Mouse (Mus musculus) liver, adult 2 months (tissue): ENCODE measurements at regions not wholly inside any gene's neighbourhood (a gene's known extent, or its start where the extent isn't known, plus 50 kb on each side); places are given as distances from the start of the nearest gene placed in this dataset.

ENCODE experiments used
- DNase-seq: peaks from one replicate; pipeline ENCODE4 v3.0.0-alpha.2; 2011; ENCODE audit warnings: low read depth, low spot score; ENCODE audit errors: extremely low read depth
- H3K27ac ChIP-seq: fragments of 200-500 bp; replicated peaks from 2 replicates; pipeline ENCODE4 v1.5.1; 2012; ENCODE audit warnings: low read depth, mild to moderate bottlenecking, control low read depth, inconsistent platforms, low read length; ENCODE audit not compliant: insufficient read depth
- H3K27me3 ChIP-seq: fragments of 200-500 bp; 2 replicates; pipeline ENCODE4 v1.6.1; 2012; ENCODE audit warnings: mild to moderate bottlenecking, moderate library complexity, low read length, inconsistent platforms; ENCODE audit not compliant: control insufficient read depth, insufficient read depth
- H3K36me3 ChIP-seq: fragments of 200-500 bp; 2 replicates; pipeline ENCODE4 v1.6.1; 2012; ENCODE audit warnings: low read length, inconsistent platforms; ENCODE audit not compliant: control insufficient read depth, insufficient read depth
- H3K4me1 ChIP-seq: fragments of 200-500 bp; 2 replicates; pipeline ENCODE4 v1.6.1; 2011; ENCODE audit warnings: low read length; ENCODE audit not compliant: control insufficient read depth, insufficient read depth
- H3K4me3 ChIP-seq: fragments of 200-500 bp; 2 replicates; pipeline ENCODE4 v1.5.1; 2011; ENCODE audit warnings: low read depth, mild to moderate bottlenecking, control low read depth, low read length, moderate library complexity; ENCODE audit not compliant: insufficient read depth
- H3K79me2 ChIP-seq: fragments of 200-500 bp; 2 replicates; pipeline ENCODE4 v1.6.1; 2012; ENCODE audit warnings: inconsistent platforms, mild to moderate bottlenecking, low read length, moderate library complexity; ENCODE audit not compliant: control insufficient read depth, insufficient read depth
- H3K9ac ChIP-seq: fragments of 200-500 bp; 2 replicates; pipeline ENCODE4 v1.6.1; 2012; ENCODE audit warnings: low read depth, mild to moderate bottlenecking, control low read depth, inconsistent platforms, low read length
- CTCF ChIP-seq: fragments of 200-500 bp; IDR thresholded peaks from 2 replicates; pipeline ENCODE4 v1.5.1; 2011; ENCODE audit warnings: low read depth, low read length, control low read depth
- POLR2A ChIP-seq: fragments of 200-500 bp; IDR thresholded peaks from 2 replicates; pipeline ENCODE4 v1.6.1; 2011; ENCODE audit warnings: low read length, control low read depth; ENCODE audit not compliant: insufficient read depth; ENCODE audit errors: extremely low read depth
- WGBS: fragments of 180-500 bp; shearing (Covaris S2); methylation state at CpG from one replicate; pipeline ENCODE4 v1.1.7; 2018; 5-methylcytosine and 5-hydroxymethylcytosine counted together

DNA sequence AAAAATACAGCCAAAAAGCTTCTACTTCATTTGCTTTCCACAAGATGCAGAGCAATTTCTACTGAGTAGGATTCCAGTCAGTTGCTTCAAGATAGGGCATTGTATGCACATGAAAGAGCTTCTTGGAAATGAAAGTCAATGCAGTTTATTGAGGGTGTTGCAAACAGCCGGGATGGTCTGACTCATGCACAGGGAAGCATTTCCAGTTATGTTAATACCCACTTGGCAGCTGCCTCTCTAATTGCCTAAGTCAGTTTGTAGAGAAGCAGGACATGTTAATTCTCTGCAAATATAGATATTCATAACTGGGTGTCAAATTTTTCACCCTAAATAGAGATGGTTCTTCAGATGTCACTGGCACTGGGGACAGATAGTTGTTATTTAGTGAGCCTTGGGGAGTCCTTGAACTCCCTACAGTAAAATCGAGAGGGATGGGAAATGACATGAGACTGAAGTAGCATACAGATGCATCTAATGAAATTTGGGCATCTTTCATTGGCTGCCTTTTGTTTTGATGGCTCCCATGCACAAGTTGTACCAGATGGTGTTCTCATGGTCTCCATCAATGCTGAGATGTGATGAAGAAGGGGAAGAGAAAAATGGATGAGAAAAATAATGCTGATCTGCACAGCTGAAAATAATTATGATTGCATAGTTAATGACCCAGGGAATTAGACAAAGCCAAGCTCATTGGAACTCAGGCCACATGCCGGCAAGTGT is 157.8 kb upstream of the Chl1 start:
- Histone ChIP-seq H3K79me2 (no peaks in the 10 kb centered on the region), H3K4me1 (no peaks in the 10 kb centered on the region), H3K4me3 (no peak overlapping the region), H3K36me3 (no peaks in the 10 kb centered on the region), H3K9ac (no peak overlapping the region), H3K27ac (no peak overlapping the region), H3K27me3 (no peaks in the 10 kb centered on the region)
- no peak for DNase-seq
- TF ChIP-seq POLR2A (no peak), CTCF (no peak)
- 80% methylated on average over 3 of the region's 3 CpGs for WGBS

DNA sequence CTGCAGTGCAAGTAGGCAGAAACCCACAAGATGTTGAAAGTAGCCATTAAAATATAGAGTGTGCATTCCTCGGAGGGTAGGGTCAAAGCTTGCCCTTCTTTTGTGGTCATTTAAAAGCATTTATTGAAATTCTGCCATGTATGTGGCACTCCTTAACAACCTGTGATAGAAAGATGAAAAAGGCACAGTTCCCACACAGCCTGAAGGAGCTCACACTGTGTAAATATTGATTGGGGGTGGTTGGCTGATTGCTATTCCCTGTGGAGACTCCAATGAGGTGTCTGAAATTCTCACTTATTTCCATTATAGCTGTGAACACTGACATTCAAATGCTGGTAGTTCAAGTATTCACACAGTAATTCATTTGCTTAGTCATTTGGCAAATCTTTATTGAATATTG is 157.0 kb upstream of the Chl1 start:
- Histone ChIP-seq H3K4me3 (no peak overlapping the region), H3K27me3 (no peaks in the 10 kb centered on the region), H3K27ac (no peak overlapping the region), H3K79me2 (no peaks in the 10 kb centered on the region), H3K9ac (no peak overlapping the region), H3K4me1 (no peaks in the 10 kb centered on the region), H3K36me3 (no peaks in the 10 kb centered on the region)
- WGBS = 79% methylated on average over 1 of the region's 1 CpGs
- no peak for DNase-seq
- no peak for TF ChIP-seq POLR2A
- no peak for TF ChIP-seq CTCF

GRCm38 (mm10) chr6:103366782-103367491 is 143.4 kb upstream of the Chl1 start:
- H3K27me3 ChIP-seq = no peaks in the 10 kb centered on the region
- no peaks in the 10 kb centered on the region for H3K36me3 ChIP-seq
- TF ChIP-seq CTCF (no peak), POLR2A (no peak)
- H3K9ac ChIP-seq = no peak overlapping the region
- no peaks in the 10 kb centered on the region for H3K79me2 ChIP-seq
- H3K4me3 ChIP-seq = no peak overlapping the region
- H3K4me1 ChIP-seq = no peaks in the 10 kb centered on the region
- no peak overlapping the region for H3K27ac ChIP-seq
- DNase-seq = no peak
- 77% methylated on average over 2 of the region's 2 CpGs for WGBS

GRCm38 (mm10) chr6:103374956-103375355 is 135.4 kb upstream of the Chl1 start:
- 83% methylated on average over 7 of the region's 7 CpGs for WGBS
- no peak for TF ChIP-seq CTCF
- no peak for TF ChIP-seq POLR2A

DNA sequence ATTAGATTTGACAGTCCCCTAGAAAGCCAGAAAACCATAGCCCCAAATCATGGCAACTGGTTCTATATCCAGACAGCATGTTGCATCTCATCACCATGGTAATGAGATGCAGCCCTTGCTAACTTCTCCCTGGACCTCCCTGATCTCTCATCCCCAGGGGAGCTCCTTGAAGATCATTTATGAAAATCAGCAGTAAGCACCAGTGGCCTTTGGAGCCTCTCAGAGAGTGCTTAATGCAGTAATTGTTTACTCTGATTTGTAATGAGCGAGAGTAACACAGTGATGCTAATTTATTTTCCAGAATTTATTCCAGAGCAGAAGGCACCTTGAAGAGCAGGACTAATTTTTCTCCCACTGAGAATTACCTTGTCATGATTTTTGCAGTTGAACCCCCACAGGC is 133.1 kb upstream of the Chl1 start:
- Histone ChIP-seq H3K79me2 (no peaks in the 10 kb centered on the region), H3K4me1 (no peaks in the 10 kb centered on the region), H3K27me3 (no peaks in the 10 kb centered on the region), H3K36me3 (no peaks in the 10 kb centered on the region), H3K4me3 (no peak overlapping the region), H3K27ac (no peak overlapping the region), H3K9ac (no peak overlapping the region)
- 85% methylated on average over 1 of the region's 1 CpGs for WGBS
- no peak for DNase-seq
- TF ChIP-seq CTCF (no peak), POLR2A (no peak)

More at GRCm38 (mm10) chr6:103374956-103375355, 135.4 kb upstream of the Chl1 start:
- no peak for DNase-seq
- H3K4me3 ChIP-seq = no peak overlapping the region
- H3K27me3 ChIP-seq = no peaks in the 10 kb centered on the region
- H3K27ac ChIP-seq = no peak overlapping the region
- no peaks in the 10 kb centered on the region for H3K4me1 ChIP-seq
- H3K36me3 ChIP-seq = no peaks in the 10 kb centered on the region
- H3K79me2 ChIP-seq = no peaks in the 10 kb centered on the region
- H3K9ac ChIP-seq = no peak overlapping the region

- no peak overlapping the region for H3K27ac ChIP-seq
- no peaks in the 10 kb centered on the region for H3K4me1 ChIP-seq
- no peaks in the 10 kb centered on the region for H3K27me3 ChIP-seq
- TF ChIP-seq CTCF (no peak), POLR2A (no peak)
- no peak for DNase-seq
- no peak overlapping the region for H3K4me3 ChIP-seq
- H3K9ac ChIP-seq = no peak overlapping the region
- no peaks in the 10 kb centered on the region for H3K36me3 ChIP-seq
- no peaks in the 10 kb centered on the region for H3K79me2 ChIP-seq
Observed at GRCm38 (mm10) chr6:103378047-103378446, 132.3 kb upstream of the Chl1 start.
